Mouse (Mus musculus) liver, adult 2 months (tissue): Measurements from ENCODE around the gene Slain1.

Experiments used
- CTCF ChIP-seq: fragments of 200-500 bp; IDR thresholded peaks from 2 replicates; pipeline ENCODE4 v1.5.1; 2011; ENCODE audit warnings: low read depth, low read length, control low read depth
- POLR2A ChIP-seq: fragments of 200-500 bp; IDR thresholded peaks from 2 replicates; pipeline ENCODE4 v1.6.1; 2011; ENCODE audit warnings: low read length, control low read depth; ENCODE audit not compliant: insufficient read depth; ENCODE audit errors: extremely low read depth

- TF ChIP-seq CTCF (no peak), POLR2A (no peak)
Observed at GRCm38 (mm10) chr14:103686994-103687393, 37.0 kb downstream of the Slain1 start.
